Mouse (Mus musculus) layer of hippocampus, adult 2 months (tissue): ENCODE data around the gene Ppa2. TPM values are rescaled to one million over a fixed set of nuclear protein-coding genes. Genes with fewer than 3 reads are reported as not detected.
A peak's percentile ranks its signal among the peaks of the same experiment; 100 is the strongest.

Experiments
- DNase-seq, 2 experiments: peaks; one replicate each; pipeline ENCODE4 v3.0.0; 2022; ENCODE audit warnings: low spot score in 2 of 2
- H3K27ac ChIP-seq: fragments of 200-600 bp; 2 replicates; pipeline ENCODE4 v1.8.1; 2022
- H3K4me3 ChIP-seq: fragments of 200-600 bp; 2 replicates; pipeline ENCODE4 v1.8.1; 2022; ENCODE audit warnings: mild to moderate bottlenecking
- CTCF ChIP-seq: fragments of 200-600 bp; conservative IDR thresholded peaks from 2 replicates; pipeline ENCODE4 v1.8.1; 2022; ENCODE audit warnings: antibody characterized with exemption, mild to moderate bottlenecking, moderate library complexity
- long read RNA-seq, 2 experiments: library from polyadenylated mRNA; stranded (forward); transcript quantifications; one replicate each; pipeline ENCODE4 v2.0.0; 2021; ENCODE audit warnings: borderline mapping rate in 2 of 2
- total RNA-seq, 2 experiments: library from RNA; stranded (reverse); gene quantifications; 2 replicates each; pipeline ENCODE4 v1.2.3; 2021

The Ppa2 gene
- total RNA-seq = 10 to 100 TPM; 46.1 to 47.4 TPM
- long read RNA-seq, experiment 1, transcript Ppa2-201 (12 exons, 1,226 nt) = major isoform, 24 of 35 reads
- long read RNA-seq, experiment 1, partial matches to known transcripts = 3 of 35 reads
- long read RNA-seq, experiment 1, other reads (novel, unspliced or antisense) = 7 of 35 reads
- long read RNA-seq, experiment 2, transcript Ppa2-201 (12 exons, 1,226 nt) = major isoform, 28 of 41 reads
- long read RNA-seq, experiment 2, partial matches to known transcripts = 1 of 41 reads
- long read RNA-seq, experiment 2, other reads (novel, unspliced or antisense) = 12 of 41 reads

DNA sequence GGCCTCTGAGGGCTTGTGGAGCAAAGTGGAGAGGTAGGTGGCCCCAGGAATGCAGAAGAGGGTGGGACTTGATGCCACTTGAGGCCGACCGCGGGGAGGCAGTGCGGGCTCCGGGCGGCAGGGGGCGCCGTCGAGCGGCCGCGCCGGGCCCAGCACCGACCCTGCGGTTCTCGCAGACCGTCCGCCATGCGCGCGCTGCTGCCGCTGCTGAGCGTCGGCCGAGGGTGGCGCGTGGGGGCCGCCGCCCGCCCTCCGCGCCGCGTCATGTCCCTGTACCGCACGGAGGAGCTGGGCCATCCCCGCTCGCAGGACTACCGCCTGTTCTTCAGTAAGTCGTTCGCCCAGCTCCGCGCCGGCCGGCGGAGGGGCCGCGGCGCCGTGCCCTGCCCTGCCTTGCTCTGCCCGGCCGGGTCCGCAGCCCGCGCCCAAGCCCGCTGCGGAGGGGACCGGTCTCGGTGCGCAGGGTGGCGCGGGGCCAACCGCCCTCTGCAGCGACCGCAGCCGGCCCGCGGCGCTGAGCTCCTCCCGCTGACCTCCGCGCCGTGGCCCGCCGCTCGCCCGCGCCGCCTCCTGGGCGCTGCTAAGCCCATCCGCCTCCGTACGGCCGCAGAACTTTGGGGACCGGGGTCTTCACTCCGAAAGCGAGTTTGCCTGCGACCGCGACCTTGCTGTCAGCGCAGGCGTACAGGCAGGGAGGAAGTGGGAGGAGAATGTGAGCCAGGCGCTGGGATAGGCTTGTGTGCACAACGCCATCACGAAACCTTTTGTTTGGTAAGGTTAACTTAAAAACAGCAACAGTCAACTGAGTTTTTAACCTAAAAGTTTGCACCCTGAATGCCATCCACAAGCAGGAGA lies at the start of gene Ppa2:
Gene Ppa2, plus strand, starts transcription at position 157 of the 855 bp plus-strand sequence.
- peak within 1 kb of the TSS; percentile 96 for H3K27ac ChIP-seq
- peak; percentile 73 to 80 for DNase-seq

DNA sequence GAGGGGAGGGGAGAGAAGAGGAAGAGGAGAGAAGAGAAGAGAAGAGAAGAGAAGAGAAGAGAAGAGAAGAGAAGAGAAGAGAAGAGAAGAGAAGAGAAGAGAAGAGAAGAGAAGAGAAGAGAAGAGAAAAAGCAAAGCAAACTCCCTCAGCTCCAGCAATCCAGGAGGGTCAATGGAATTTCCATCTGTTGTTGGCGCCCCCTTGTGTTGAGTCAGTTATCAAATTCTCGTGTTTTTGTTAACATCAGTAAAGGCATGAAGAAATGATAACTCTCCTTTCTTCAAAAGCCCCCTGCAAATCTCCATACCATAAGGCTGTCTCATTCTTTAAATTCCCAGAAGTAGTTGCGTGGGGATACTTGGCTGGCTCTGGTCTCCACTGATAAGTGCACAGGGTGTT lies 38.0 kb upstream of the Ppa2 start:
- DNase-seq = peak; percentile 78 to 88
- Histone ChIP-seq H3K27ac (no peak overlapping the region), H3K4me3 (no peak overlapping the region)
- peak; percentile 80 for TF ChIP-seq CTCF

More for the DNA sequence above, at the start of gene Ppa2:
- TF ChIP-seq CTCF = peak; percentile 84
- peak within 1 kb of the TSS; percentile 70 for H3K4me3 ChIP-seq

DNA sequence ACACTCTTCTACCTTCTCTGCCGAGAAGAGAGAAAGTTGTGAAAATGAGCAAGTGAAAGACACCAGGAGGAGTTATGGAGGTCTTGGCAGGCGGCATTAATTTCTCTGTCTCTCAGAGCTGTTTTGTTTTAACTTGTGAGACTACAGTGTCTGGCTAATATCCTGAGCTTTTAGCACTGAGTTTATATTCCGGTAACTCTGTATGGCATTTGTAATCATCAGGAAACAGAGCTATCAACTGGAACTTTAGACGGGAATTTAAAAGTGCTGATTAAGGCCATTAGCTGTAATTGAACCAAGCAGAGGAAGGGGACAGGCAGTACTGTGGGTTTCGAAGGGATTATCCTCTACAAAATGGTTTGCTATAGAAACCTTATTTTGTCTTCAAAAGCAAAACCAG lies 25.3 kb upstream of the Ppa2 start:
- Histone ChIP-seq H3K4me3 (no peak overlapping the region), H3K27ac (no peak overlapping the region)
- no peak for DNase-seq
- no peak for TF ChIP-seq CTCF

DNA sequence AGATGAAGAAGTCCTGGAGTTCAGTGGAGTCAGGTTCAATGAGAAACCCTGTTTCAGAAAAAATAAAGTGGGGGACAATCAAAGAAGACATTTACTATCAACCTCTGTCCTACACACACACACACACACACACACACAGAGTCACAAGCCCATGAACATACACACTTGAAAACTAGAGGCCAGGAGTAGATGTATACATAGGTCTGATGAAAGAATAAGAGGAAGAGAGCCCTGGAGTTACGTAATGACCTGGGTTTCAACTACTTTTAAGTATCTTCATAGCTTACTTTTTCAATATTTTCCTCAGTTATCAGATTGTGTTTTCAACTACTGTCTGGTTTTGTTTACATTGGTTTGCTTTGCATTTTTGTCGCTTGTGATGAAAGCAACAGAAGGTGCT lies 21.1 kb upstream of the Ppa2 start:
- Histone ChIP-seq H3K27ac (no peak overlapping the region), H3K4me3 (no peak overlapping the region)
- DNase-seq = no peak
- no peak for TF ChIP-seq CTCF

DNA sequence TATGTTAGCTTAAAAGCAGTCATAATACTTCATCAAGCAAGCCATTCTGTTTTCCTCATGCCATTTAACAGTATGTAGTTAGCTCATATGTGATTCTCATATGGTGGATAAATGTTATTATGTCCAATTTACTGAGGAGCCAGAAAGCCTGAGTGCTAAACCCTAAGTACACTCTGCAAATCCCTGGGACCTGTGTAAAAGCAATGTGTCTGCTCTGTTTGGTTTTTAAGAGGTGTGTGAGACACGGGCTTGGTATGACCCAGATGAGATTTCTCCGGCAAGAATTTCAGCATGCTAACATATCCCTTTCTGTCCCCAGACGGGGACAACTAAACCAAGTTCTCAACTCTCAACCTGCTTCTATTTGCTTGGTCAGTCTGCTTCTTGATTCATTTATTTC lies 5.6 kb upstream of the Ppa2 start:
- no peak for TF ChIP-seq CTCF
- DNase-seq = no peak
- H3K27ac ChIP-seq = no peak overlapping the region
- no peak overlapping the region for H3K4me3 ChIP-seq

DNA sequence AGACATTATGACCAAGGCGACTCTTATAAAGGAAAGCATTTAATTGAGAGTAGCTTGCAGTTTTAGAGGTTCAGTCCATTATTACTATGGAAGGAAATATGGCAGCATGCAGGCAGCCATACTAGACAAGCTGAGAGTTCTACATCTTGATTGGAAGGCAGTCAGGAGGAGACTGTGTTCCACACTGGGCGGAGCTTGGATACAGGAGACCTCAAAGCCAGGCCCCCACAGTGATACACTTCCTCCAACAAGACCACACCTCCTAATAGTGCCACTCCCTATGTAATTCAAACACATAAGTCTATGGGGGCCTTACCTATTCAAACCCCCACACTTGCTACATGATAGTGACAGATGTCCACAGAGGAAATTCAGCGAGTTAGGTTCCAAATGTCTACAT lies 1.5 kb upstream of the Ppa2 start:
- Histone ChIP-seq H3K27ac (no peak overlapping the region), H3K4me3 (no peak overlapping the region)
- DNase-seq = no peak
- TF ChIP-seq CTCF = no peak

GRCm38 (mm10) chr3:133309359-133309758 lies 551 bp upstream of the Ppa2 start:
- no peak overlapping the region for H3K27ac ChIP-seq
- DNase-seq = no peak
- TF ChIP-seq CTCF = no peak
- no peak overlapping the region for H3K4me3 ChIP-seq

DNA sequence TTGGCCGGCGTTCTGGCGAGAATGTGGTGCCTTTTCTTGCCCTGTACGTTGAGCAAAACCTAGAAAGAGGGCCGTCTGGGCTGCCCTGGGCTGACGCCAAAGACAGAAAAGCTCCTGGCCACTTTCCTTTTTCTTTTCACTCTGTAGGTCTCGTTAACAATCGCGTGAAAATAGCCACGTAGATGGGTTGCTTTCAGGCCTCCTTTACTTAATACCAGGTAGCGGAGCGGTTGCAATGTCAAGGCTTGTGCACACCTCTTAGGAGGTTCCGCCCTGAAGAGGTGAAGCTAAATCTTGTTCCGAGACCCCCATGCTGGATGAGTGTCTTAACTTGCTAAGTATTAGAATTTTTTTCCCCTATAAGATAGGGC lies 884 bp downstream of the Ppa2 start:
- TF ChIP-seq CTCF = no peak
- peak overlapping the region; percentile 96 for H3K27ac ChIP-seq

DNA sequence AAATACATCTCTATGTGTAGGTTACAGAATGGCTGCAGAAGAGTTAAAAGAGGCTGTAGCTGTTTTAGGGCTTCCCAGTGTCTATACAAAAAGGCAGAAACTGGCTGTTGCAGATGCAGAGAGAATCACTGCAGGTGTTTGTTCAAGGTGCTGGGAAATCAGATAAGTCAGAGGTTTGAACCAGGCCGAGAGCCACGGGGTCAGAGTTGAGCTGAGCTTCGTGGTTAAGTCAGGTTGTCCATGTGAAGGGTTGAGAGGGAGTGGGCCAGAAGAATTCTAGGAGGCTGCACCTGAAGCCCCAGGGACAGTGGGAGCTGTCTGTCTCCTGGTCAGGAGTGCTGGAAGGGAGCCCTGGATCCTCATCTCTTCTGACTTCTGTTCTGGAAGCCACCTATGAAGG lies 2.4 kb downstream of the Ppa2 start:
- H3K27ac ChIP-seq = no peak overlapping the region
- no peak overlapping the region for H3K4me3 ChIP-seq
- no peak for DNase-seq
- TF ChIP-seq CTCF = no peak

More for the DNA sequence above, 884 bp downstream of the Ppa2 start:
- H3K4me3 ChIP-seq = peak overlapping the region; percentile 70
- no peak for DNase-seq

GRCm38 (mm10) chr3:133312850-133313249 lies 2.9 kb downstream of the Ppa2 start:
- no peak for TF ChIP-seq CTCF
- no peak overlapping the region for H3K4me3 ChIP-seq
- no peak overlapping the region for H3K27ac ChIP-seq
- no peak for DNase-seq

- DNase-seq = no peak
Measured at GRCm38 (mm10) chr3:133313491-133314199, 3.7 kb downstream of the Ppa2 start.

GRCm38 (mm10) chr3:133314475-133314874 lies 4.6 kb downstream of the Ppa2 start:
- DNase-seq = peak; percentile 70 to 85
- Histone ChIP-seq H3K27ac (no peak overlapping the region), H3K4me3 (no peak overlapping the region)
- peak; percentile 97 for TF ChIP-seq CTCF

More at GRCm38 (mm10) chr3:133313491-133314199, 3.7 kb downstream of the Ppa2 start:
- no peak for TF ChIP-seq CTCF
- H3K27ac ChIP-seq = no peak overlapping the region
- H3K4me3 ChIP-seq = no peak overlapping the region

- no peak for TF ChIP-seq CTCF
- Histone ChIP-seq H3K27ac (no peak overlapping the region), H3K4me3 (no peak overlapping the region)
Measured at GRCm38 (mm10) chr3:133315011-133315410, 5.1 kb downstream of the Ppa2 start.

More at GRCm38 (mm10) chr3:133315011-133315410, 5.1 kb downstream of the Ppa2 start:
- no peak for DNase-seq
